Mouse (Mus musculus) gastrocnemius, postnatal 36 days (tissue): ENCODE results near the gene Pbld1. TPM values are rescaled to one million over a fixed set of nuclear protein-coding genes. Genes with fewer than 3 reads are reported as not detected.
A peak's percentile ranks its signal among the peaks of the same experiment; 100 is the strongest.

Experiments
- DNase-seq, 2 experiments: peaks; one replicate each; pipeline ENCODE4 v3.0.0; 2022
- intact Hi-C: fragments of 180-260 bp; cut with DNase I; formaldehyde crosslinking; loops from one replicate; pipeline ENCODE4 v1.15.1; 2025
- long read RNA-seq, 2 experiments: library from polyadenylated mRNA; stranded (forward); transcript quantifications; one replicate each; pipeline ENCODE4 v2.0.0; 2021
- total RNA-seq, 2 experiments: library from RNA; stranded (reverse); gene quantifications; 2 replicates each; pipeline ENCODE4 v1.2.3; 2021

Pbld1 gene
- under 1 TPM; 0.32 to 0.89 TPM for total RNA-seq
- long read RNA-seq, experiment 1, partial matches to known transcripts: 0 of 1 reads
- long read RNA-seq, experiment 1, other reads (novel, unspliced or antisense): 1 of 1 reads
- long read RNA-seq, experiment 2: 0 reads

GRCm38 (mm10) chr10:63059862-63060261 lies at the start of gene Pbld1:
TSS of gene Pbld1 (plus strand) at chr10:63060162.
- intact Hi-C loops: no loop called here
- DNase-seq: no peak

- intact Hi-C loops: no loop called here
- DNase-seq: no peak
Observed at GRCm38 (mm10) chr10:63010268-63010667, 49.7 kb upstream of the Pbld1 start.

- DNase-seq: no peak
- intact Hi-C loops: no loop called here
Observed at GRCm38 (mm10) chr10:63011556-63011955, 48.4 kb upstream of the Pbld1 start.

- intact Hi-C loops: no loop called here
- no peak for DNase-seq
Observed at GRCm38 (mm10) chr10:63013476-63013875, 46.5 kb upstream of the Pbld1 start.

GRCm38 (mm10) chr10:63014168-63014567 lies 45.8 kb upstream of the Pbld1 start:
- no peak for DNase-seq
- intact Hi-C loops: no loop called here

DNA sequence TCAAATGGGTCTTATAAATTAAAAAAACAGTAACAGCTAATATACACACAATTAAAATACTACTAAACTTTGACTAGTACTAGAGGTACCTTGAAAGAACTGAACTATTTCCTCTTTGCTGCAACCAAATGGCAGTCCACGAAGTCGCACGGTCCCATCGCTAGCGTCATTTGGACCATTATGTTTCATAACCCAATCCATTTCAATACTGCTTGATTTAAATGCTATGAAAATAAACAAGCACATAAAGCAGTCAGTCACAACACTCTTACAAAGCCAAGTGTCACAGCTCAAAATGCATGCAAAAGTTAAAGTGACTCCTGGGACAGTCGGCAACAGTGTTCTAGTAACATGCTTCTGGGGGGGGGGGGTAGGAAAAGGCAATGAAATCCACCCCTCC lies 40.7 kb upstream of the Pbld1 start:
- intact Hi-C loops: no loop called here
- DNase-seq: no peak

DNA sequence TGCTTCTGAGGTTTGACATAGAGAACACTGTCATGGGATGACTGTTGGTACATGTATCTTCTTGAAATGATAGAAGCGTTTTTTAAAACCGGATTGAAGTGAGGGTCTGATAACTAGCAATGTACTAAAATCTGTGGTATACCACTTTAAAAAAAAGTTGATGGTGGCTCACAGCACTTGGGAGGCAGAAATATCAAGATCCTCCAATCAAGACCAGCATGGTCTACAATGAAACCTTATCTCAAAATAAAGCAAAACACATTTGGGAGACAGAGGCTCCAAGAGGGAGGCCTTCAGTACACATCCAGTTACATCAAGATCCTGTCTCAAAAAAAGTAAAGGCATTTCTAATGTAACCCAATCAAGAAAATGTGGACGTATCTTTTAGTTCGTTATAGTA lies 38.3 kb upstream of the Pbld1 start:
- intact Hi-C loops: no loop called here
- no peak for DNase-seq

- DNase-seq: no peak
- intact Hi-C loops: no loop called here
Observed at GRCm38 (mm10) chr10:63022541-63023120, 37.3 kb upstream of the Pbld1 start.

DNA sequence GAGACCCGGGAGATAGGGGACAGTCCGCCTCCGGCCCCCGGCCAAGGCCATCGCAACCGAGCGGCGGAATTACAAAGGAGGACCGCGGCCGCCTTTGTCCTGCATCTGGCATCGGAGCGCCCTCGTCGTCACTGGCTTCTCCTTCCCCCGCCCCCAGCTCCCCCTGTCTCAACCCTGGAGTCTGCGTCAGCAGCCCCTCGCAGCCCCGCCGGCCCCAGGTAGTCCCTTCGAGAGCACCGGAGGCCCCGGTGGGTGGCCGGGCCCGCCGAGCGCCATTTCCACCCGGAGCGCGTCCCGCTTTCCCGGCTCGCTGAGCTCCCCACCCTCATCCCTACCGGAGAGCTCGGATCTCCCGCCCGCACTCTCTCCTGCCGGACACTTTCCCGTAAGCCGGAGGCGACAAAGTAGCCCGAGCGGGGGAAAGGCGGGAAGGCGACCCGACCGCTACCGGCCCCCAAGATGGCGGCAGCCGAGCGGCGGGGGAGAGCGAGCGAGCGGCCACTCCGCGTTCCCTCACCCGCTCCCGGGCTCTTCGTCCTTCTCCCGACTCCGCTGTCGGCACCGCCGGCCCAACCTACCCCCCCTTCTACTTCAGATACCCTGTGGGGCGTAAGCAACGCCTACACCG lies 36.7 kb upstream of the Pbld1 start:
- intact Hi-C loops: no loop called here
- peak; percentile 59 to 62 for DNase-seq

- intact Hi-C loops: no loop called here
- peak; percentile 97 to 98 for DNase-seq
Observed at GRCm38 (mm10) chr10:63023749-63024579, 36.0 kb upstream of the Pbld1 start, which contains the start of the genes Hnrnph3 and Pbld2. TSS of gene Hnrnph3 (minus strand) at chr10:63024217. TSS of gene Pbld2 (plus strand) at chr10:63024315.

DNA sequence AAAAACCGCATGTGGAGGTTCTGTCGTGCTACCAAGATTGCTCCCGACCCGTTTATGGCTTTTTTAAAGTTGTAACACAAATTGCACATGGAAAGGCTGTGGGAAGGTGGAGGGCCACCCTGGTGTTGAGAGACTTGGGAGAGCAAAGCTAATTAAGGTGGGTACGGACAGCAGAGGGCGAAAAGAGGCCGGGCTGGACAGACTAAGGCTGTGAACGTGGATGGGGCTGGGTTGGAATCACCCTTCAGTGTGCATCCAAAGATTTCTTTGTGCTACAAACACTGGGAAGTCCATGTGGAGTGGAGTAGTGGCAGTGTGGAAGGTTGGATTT lies 35.4 kb upstream of the Pbld1 start:
- intact Hi-C loops: no loop called here
- peak in 1 of 2 experiments; percentile 50 for DNase-seq

DNA sequence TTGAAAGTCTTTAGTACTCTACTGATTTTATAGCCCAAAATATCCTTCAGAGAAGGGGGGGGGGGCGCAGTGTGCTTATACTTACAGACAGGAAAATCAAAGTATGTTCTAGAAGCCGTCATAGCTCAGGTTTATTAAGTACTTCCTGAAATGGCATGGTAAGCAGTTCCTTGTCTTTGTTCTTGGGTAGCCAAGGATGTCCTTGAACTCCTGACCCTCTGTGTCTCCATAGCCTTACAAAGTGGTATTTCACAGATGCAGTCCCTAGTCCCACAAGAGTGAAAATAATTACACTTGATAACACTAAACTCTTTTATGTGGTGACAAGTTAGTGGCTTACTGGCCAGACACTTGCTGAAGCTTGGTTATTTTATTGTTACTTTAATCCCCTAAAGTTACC lies 34.9 kb upstream of the Pbld1 start:
- intact Hi-C loops: no loop called here
- no peak for DNase-seq

- intact Hi-C loops: no loop called here
- no peak for DNase-seq
Observed at GRCm38 (mm10) chr10:63025491-63026011, 34.4 kb upstream of the Pbld1 start.

- intact Hi-C loops: no loop called here
- no peak for DNase-seq
Observed at GRCm38 (mm10) chr10:63026156-63026794, 33.7 kb upstream of the Pbld1 start.

- no peak for DNase-seq
- intact Hi-C loops: no loop called here
Observed at GRCm38 (mm10) chr10:63026795-63027160, 33.2 kb upstream of the Pbld1 start.

DNA sequence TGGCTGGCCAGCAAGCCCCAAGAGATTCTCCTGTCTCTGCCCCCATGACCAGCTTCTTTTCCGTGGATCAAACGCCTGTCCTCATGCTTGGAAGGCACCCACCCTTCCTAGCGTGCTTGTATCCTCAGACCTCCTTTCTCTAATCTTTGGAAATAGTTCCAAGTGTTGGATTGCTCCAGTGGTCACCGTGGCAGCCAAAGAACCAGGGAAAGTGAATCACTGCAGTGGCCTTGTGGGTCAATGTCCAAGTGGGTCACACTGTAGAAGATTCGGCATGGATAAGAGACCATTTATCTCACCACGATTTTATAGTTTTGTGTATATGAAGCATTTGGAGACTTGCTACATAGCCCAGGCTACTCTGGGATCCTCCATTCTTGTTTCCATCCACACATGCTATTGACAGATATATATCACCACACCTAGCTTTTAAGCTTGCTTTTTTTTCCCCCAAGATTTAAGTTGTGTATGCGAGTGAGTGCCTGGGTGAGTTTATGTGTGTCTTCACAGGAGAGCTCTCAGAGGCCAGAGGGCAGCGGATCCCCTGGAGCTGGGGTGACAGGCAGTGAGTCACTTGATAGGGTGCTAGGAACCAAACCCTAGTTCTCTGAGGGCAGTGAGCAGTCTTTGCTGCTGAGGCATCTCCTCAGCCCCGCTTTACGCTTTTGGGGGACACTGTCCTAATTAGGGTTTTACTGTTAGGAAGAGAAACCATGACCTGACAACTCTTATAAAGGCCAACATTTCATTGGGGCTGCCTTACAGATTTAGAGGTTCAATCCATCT lies 32.4 kb upstream of the Pbld1 start:
- no peak for DNase-seq
- intact Hi-C loops: loop anchor here (2.0 kb wide), 1 partner anchor 39 kb away; no protein-coding TSS in a partner anchor

DNA sequence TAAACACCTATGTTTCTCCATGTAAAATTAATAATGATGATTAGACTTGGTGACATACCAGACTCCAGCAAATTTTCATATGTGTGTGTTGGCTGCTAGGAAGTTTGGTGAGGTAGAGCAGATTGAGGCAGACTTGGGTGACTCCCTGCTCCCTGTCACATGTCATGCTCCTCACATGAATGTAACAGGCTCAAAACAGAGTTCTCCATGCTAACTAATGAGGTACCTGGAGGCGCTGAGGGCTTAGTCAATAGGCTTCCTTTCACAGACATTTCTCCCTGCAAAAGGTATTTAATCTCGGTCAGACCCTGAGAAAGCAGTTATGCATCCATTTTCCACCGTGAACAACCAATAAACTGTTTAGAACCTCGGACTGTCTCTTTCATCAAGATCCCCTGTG lies 31.6 kb upstream of the Pbld1 start:
- intact Hi-C loops: loop anchor here (2.0 kb wide), 1 partner anchor 38 kb away; no protein-coding TSS in a partner anchor
- DNase-seq: no peak

DNA sequence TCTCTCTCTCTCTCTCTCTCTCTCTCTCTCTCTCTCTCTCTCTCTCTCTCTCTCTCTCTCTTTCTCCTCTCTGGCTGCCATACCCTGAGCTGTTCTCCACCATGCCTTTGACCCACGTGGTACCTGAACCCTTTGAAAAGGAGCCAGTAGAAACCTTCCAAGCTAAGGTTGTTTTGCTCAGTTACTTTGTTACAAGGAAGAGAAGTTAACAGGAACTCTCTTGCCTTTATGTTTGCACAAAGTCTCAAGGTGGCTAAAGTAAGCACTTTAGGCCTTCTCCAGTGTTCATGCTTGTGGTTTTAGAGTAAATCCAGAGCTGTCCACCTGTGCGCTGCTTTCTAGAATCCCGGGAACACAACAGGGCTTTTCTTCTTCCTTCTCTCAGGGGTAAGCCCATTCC lies 27.7 kb upstream of the Pbld1 start:
- intact Hi-C loops: no loop called here
- no peak for DNase-seq

DNA sequence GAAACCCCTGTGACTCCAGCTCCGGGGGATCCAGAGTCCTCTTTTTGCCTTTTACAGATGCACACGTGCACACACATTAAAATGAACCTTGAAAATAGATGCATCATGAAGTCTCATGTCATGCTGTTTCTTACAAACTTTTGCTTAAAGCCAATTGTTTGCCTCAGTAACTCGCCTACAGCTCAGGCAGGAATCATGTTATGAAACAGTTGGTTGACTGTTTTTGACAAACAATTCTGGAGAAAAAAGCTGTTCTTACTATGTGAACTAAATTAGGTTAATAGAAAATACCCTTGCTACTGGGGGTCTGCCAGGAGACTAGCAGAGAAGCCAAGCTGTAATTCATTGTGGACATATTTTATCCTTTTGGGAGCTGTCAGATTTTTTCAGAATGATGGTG lies 27.0 kb upstream of the Pbld1 start:
- intact Hi-C loops: no loop called here
- no peak for DNase-seq
